Mouse (Mus musculus): ENCODE results near the gene Angptl6.
A peak's percentile ranks its signal among the peaks of the same experiment; 100 is the strongest.

The Angptl6 gene

GRCm38 (mm10) chr9:20879097-20879792, at the start of gene Angptl6:
Gene Angptl6, minus strand, starts transcription at chr9:20879727.
- DNase-seq (ENCODE audit: low spot score): no peak

- DNase-seq (ENCODE audit: low spot score): no peak
These were observed 43.7 kb upstream of the Angptl6 start for GRCm38 (mm10) chr9:20923258-20923657.

GRCm38 (mm10) chr9:20916160-20916559, 36.6 kb upstream of the Angptl6 start:
- no peak for DNase-seq (ENCODE audit: low spot score)

- no peak for DNase-seq (ENCODE audit: low spot score)
These were observed 30.4 kb upstream of the Angptl6 start for GRCm38 (mm10) chr9:20909948-20910347.

GRCm38 (mm10) chr9:20902174-20902491, 22.6 kb upstream of the Angptl6 start:
- no peak for DNase-seq (ENCODE audit: low spot score)

GRCm38 (mm10) chr9:20901466-20902173, 22.1 kb upstream of the Angptl6 start:
- DNase-seq (ENCODE audit: low spot score): no peak

GRCm38 (mm10) chr9:20898511-20899073, 19.1 kb upstream of the Angptl6 start, which contains the start of gene Eif3g:
Gene Eif3g, minus strand, starts transcription at chr9:20898623.
- peak; percentile 68 for DNase-seq (ENCODE audit: low spot score)

- no peak for DNase-seq (ENCODE audit: low spot score)
These were observed 18.4 kb upstream of the Angptl6 start for GRCm38 (mm10) chr9:20897736-20898510.

- DNase-seq (ENCODE audit: low spot score): no peak
These were observed 15.9 kb upstream of the Angptl6 start for GRCm38 (mm10) chr9:20895382-20895781.

- DNase-seq (ENCODE audit: low spot score): no peak
These were observed 15.1 kb upstream of the Angptl6 start for GRCm38 (mm10) chr9:20894629-20895028.

GRCm38 (mm10) chr9:20893590-20894343, 14.2 kb upstream of the Angptl6 start:
- no peak for DNase-seq (ENCODE audit: low spot score)

- DNase-seq (ENCODE audit: low spot score): no peak
These were observed 13.5 kb upstream of the Angptl6 start for GRCm38 (mm10) chr9:20893069-20893468.

- no peak for DNase-seq (ENCODE audit: low spot score)
These were observed 12.7 kb upstream of the Angptl6 start for GRCm38 (mm10) chr9:20892104-20892653.

GRCm38 (mm10) chr9:20891339-20892103, 12.0 kb upstream of the Angptl6 start:
- DNase-seq (ENCODE audit: low spot score): no peak

- DNase-seq (ENCODE audit: low spot score): no peak
These were observed 10.9 kb upstream of the Angptl6 start for GRCm38 (mm10) chr9:20890411-20890810.

GRCm38 (mm10) chr9:20889185-20890141, 9.9 kb upstream of the Angptl6 start:
- no peak for DNase-seq (ENCODE audit: low spot score)

GRCm38 (mm10) chr9:20888386-20888765, 8.8 kb upstream of the Angptl6 start:
- DNase-seq (ENCODE audit: low spot score): no peak

GRCm38 (mm10) chr9:20887704-20888385, 8.3 kb upstream of the Angptl6 start, which contains the start of gene Ppan:
Gene Ppan, plus strand, starts transcription at chr9:20888175.
- DNase-seq (ENCODE audit: low spot score): peak; percentile 84

- no peak for DNase-seq (ENCODE audit: low spot score)
These were observed 7.7 kb upstream of the Angptl6 start for GRCm38 (mm10) chr9:20887191-20887590.
